Mouse (Mus musculus) liver, postnatal 0 days (tissue): Measurements from ENCODE around the gene Taok3. TPM values are rescaled to one million over a fixed set of nuclear protein-coding genes. Genes with fewer than 3 reads are reported as not detected.
"Not testable (repeated sequence)": the region's sequence is repeated elsewhere in the genome, so short reads cannot be mapped to it uniquely, and the experiment has no call there.

Source experiments
- ATAC-seq: fragments of 200-750 bp; cut with Nextera tagmentation; 2 replicates; pipeline ENCODE4 v1.8.0; 2017; ENCODE audit warnings: mild to moderate bottlenecking, moderate library complexity
- DNase-seq: peaks from one replicate; pipeline ENCODE4 v3.0.0-alpha.2; 2016
- H3K27ac ChIP-seq: fragments of 300-500 bp; sonication (generic); 2 replicates; pipeline ENCODE4 v1.5.1; 2014; ENCODE audit warnings: antibody characterized with exemption, moderate library complexity, mild to moderate bottlenecking, low read depth
- H3K27me3 ChIP-seq: fragments of 300-500 bp; sonication (generic); 2 replicates; pipeline ENCODE4 v1.6.1; 2014; ENCODE audit warnings: low read length, control low read depth, mixed read lengths; ENCODE audit not compliant: insufficient read depth
- H3K36me3 ChIP-seq: fragments of 300-500 bp; sonication (generic); replicated peaks from 2 replicates; pipeline ENCODE4 v1.6.1; 2014; ENCODE audit warnings: mild to moderate bottlenecking, control low read depth, low read length, moderate library complexity, mixed read lengths; ENCODE audit not compliant: insufficient read depth
- H3K4me1 ChIP-seq: fragments of 300-500 bp; sonication (generic); 2 replicates; pipeline ENCODE4 v1.6.1; 2014; ENCODE audit warnings: antibody characterized with exemption, mild to moderate bottlenecking, control low read depth; ENCODE audit not compliant: insufficient read depth
- H3K4me2 ChIP-seq: fragments of 300-500 bp; sonication (generic); 2 replicates; pipeline ENCODE4 v1.6.1; 2014; ENCODE audit warnings: low read depth, mild to moderate bottlenecking, low read length, moderate library complexity, mixed read lengths
- H3K4me3 ChIP-seq: fragments of 300-500 bp; sonication (generic); 2 replicates; pipeline ENCODE4 v1.5.1; 2014; ENCODE audit warnings: low read depth, low read length
- H3K9ac ChIP-seq: fragments of 300-500 bp; sonication (generic); replicated peaks from 2 replicates; pipeline ENCODE4 v1.6.1; 2014; ENCODE audit warnings: mild to moderate bottlenecking, moderate library complexity
- H3K9me3 ChIP-seq: fragments of 300-500 bp; sonication (generic); 2 replicates; pipeline ENCODE4 v1.6.1; 2016; ENCODE audit warnings: mild to moderate bottlenecking, control low read depth, low read length, mixed read lengths
- CTCF ChIP-seq: sonication (generic); IDR thresholded peaks from 2 replicates; pipeline ENCODE4 v1.5.1; 2016; ENCODE audit warnings: antibody characterized with exemption, low read depth
- EP300 ChIP-seq: IDR thresholded peaks from 2 replicates; pipeline ENCODE4 v1.6.1; 2016; ENCODE audit warnings: antibody characterized with exemption, low read depth, mild to moderate bottlenecking
- WGBS: fragments of 180-500 bp; shearing (Covaris S2); extraction: QIAGEN DNeasy Blood & Tissue Kit; methylation state at CpG from one replicate; pipeline ENCODE4 v1.1.7; 2014; ENCODE audit not compliant: insufficient replicate concordance; 5-methylcytosine and 5-hydroxymethylcytosine counted together
- polyA plus RNA-seq: library from polyadenylated mRNA; unstranded; fragments of >200 nt; fragmentation: Nextera tagmentation; extraction: Ambion mirVana; gene quantifications from 2 replicates; pipeline ENCODE4 v1.2.1, GENCODE M21; 2015

Taok3 gene
- polyA plus RNA-seq, 1 experiment from 2014 or later = 41.9 TPM

DNA sequence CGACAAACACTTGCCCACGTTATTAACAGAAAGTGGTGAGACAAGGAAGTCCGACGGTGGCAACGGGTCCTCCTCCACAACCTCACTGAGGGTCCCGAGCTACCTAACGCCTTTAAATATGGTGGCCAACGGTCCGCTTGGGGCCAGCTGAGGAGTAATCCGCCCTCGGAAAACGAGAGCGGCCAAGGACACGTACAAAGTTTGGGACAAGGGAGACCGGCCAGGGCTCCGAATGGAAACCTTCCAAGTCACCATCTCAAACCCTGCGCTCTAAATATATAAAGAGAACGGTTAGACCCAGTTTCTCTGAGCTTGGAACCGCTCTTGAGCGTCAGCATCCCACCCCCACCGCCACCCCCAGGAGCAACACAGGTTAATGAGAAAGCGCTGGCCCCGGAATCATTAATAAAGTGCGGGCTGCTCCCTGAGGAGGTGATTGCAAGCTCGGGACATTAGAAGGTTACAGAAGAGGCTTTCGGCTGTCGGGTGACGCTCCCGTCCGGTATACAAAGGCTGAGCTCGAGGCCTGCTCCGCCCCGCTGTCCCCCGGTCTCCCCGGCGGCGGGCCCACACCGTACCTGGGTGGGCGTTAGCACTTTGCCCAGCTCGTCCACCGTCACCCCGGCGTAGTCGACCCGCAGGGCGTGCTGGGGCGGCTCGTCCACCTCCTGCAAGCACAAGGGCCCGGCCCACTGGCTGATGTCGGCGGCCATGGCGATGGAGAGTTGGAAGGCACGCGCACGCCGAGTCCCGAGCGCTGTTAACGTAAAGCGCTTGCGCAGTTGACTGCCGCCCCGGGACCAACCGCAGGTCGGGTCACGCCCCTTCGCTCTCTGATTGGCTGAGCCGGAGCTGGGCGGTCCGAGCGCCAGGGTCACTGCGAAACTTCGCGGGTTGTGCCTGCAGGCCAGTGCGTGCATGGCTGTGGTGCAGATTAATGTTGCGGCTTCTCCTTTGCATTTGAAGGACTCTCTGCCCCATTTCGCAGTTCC lies 167.2 kb downstream of the Taok3 start, which contains the start of gene Pebp1:
Pebp1 (minus strand) TSS at position 795 of the 992 bp plus-strand sequence.
- Histone ChIP-seq H3K27me3 (no peaks in the 10 kb centered on the region), H3K4me1 (peaks cover 15% of the 10 kb centered on the region), H3K36me3 (0 out of 2 replicates have a peak, but pooled peaks cover 3% of the 10 kb centered on the region), H3K9ac (peak within 1 kb of the TSS; percentile 72), H3K4me3 (peak within 1 kb of the TSS; percentile 63), H3K9me3 (no peaks in the 10 kb centered on the region; the same call in 1 of the 2 replicates), H3K27ac (0 out of 2 replicates have a peak within 1 kb of the TSS, but pooled peaks have one; percentile 44), H3K4me2 (peak within 1 kb of the TSS; percentile 91)
- WGBS = 3% methylated on average over 65 of the region's 77 CpGs
- TF ChIP-seq EP300 = no peak
- TF ChIP-seq CTCF = no peak
- DNase-seq (peak; percentile 97), ATAC-seq (peak; percentile 99)

GRCm38 (mm10) chr5:117289646-117290045 lies 169.7 kb downstream of the Taok3 start:
- no peaks in the 10 kb centered on the region; the same call in 1 of the 2 replicates for H3K9me3 ChIP-seq
- ATAC-seq (no peak), DNase-seq (no peak)
- H3K27me3 ChIP-seq = no peaks in the 10 kb centered on the region
- no peaks in the 10 kb centered on the region for H3K36me3 ChIP-seq
- H3K4me2 ChIP-seq = no peak overlapping the region
- TF ChIP-seq EP300 (no peak), CTCF (no peak)
- peaks cover 15% of the 10 kb centered on the region for H3K4me1 ChIP-seq
- H3K9ac ChIP-seq = no peak overlapping the region
- no peak overlapping the region for H3K27ac ChIP-seq
- H3K4me3 ChIP-seq = no peak overlapping the region

- peaks cover 15% of the 10 kb centered on the region for H3K4me1 ChIP-seq
- WGBS = 86% methylated on average over 2 of the region's 2 CpGs
- H3K27me3 ChIP-seq = no peaks in the 10 kb centered on the region
- no peak for ATAC-seq
- H3K9ac ChIP-seq = no peak overlapping the region
- TF ChIP-seq EP300 = no peak
- TF ChIP-seq CTCF = peak; percentile 42
- no peak for DNase-seq
- H3K27ac ChIP-seq = no peak overlapping the region
- H3K9me3 ChIP-seq = no peaks in the 10 kb centered on the region; the same call in 1 of the 2 replicates
- no peaks in the 10 kb centered on the region for H3K36me3 ChIP-seq
- H3K4me3 ChIP-seq = no peak overlapping the region
- no peak overlapping the region for H3K4me2 ChIP-seq
Measured at GRCm38 (mm10) chr5:117290081-117290480, 170.2 kb downstream of the Taok3 start.

GRCm38 (mm10) chr5:117291312-117291711 lies 171.4 kb downstream of the Taok3 start:
- 82% methylated on average over 3 of the region's 3 CpGs for WGBS
- ATAC-seq = no peak
- peaks cover 14% of the 10 kb centered on the region for H3K4me1 ChIP-seq

GRCm38 (mm10) chr5:117292547-117292946 lies 172.6 kb downstream of the Taok3 start:
- Histone ChIP-seq H3K27ac (no peak overlapping the region), H3K9ac (no peak overlapping the region), H3K9me3 (no peaks in the 10 kb centered on the region; the same call in 1 of the 2 replicates), H3K27me3 (no peaks in the 10 kb centered on the region), H3K4me1 (peaks cover 8% of the 10 kb centered on the region), H3K36me3 (no peaks in the 10 kb centered on the region), H3K4me3 (no peak overlapping the region), H3K4me2 (no peak overlapping the region)
- TF ChIP-seq CTCF (no peak), EP300 (no peak)
- DNase-seq (no peak), ATAC-seq (0 out of 2 replicates have a peak, but pooled peaks have one; percentile 26)
- WGBS = 59% methylated on average over 6 of the region's 6 CpGs

More at GRCm38 (mm10) chr5:117291312-117291711, 171.4 kb downstream of the Taok3 start:
- TF ChIP-seq EP300 (no peak), CTCF (peak; percentile 35)
- no peaks in the 10 kb centered on the region; the same call in 1 of the 2 replicates for H3K9me3 ChIP-seq
- no peaks in the 10 kb centered on the region for H3K36me3 ChIP-seq
- H3K27me3 ChIP-seq = no peaks in the 10 kb centered on the region
- H3K4me3 ChIP-seq = no peak overlapping the region
- no peak overlapping the region for H3K27ac ChIP-seq
- DNase-seq = no peak
- H3K4me2 ChIP-seq = no peak overlapping the region
- H3K9ac ChIP-seq = no peak overlapping the region

- ATAC-seq, H3K27ac ChIP-seq, H3K4me3 ChIP-seq, H3K4me1 ChIP-seq, H3K9me3 ChIP-seq, H3K4me2 ChIP-seq, H3K9ac ChIP-seq, H3K36me3 ChIP-seq, H3K27me3 ChIP-seq, DNase-seq: not testable (repeated sequence)
- 85% methylated on average over 3 of the region's 3 CpGs for WGBS
Measured at GRCm38 (mm10) chr5:117293776-117294175, 173.8 kb downstream of the Taok3 start.
